Mouse (Mus musculus): ENCODE measurements around the gene Armh4.
"Not testable (repeated sequence)": the region's sequence is repeated elsewhere in the genome, so short reads cannot be mapped to it uniquely, and the experiment has no call there.

The Armh4 gene

GRCm38 (mm10) chr14:49782715-49783531 lies at the start of gene Armh4:
Gene Armh4 (minus strand): TSS chr14:49783383.
- peak; percentile 31 for DNase-seq (ENCODE audit: low read depth)

GRCm38 (mm10) chr14:49829192-49830171 lies 46.3 kb upstream of the Armh4 start:
- no peak for DNase-seq (ENCODE audit: low read depth)

- DNase-seq (ENCODE audit: low read depth): not testable (repeated sequence)
Measured at GRCm38 (mm10) chr14:49819721-49820440, 36.7 kb upstream of the Armh4 start.

- not testable (repeated sequence) for DNase-seq (ENCODE audit: low read depth)
Measured at GRCm38 (mm10) chr14:49818713-49819208, 35.6 kb upstream of the Armh4 start.

- not testable (repeated sequence) for DNase-seq (ENCODE audit: low read depth)
Measured at GRCm38 (mm10) chr14:49812966-49813365, 29.8 kb upstream of the Armh4 start.

- not testable (repeated sequence) for DNase-seq (ENCODE audit: low read depth)
Measured at GRCm38 (mm10) chr14:49805051-49805450, 21.9 kb upstream of the Armh4 start.

GRCm38 (mm10) chr14:49801444-49801843 lies 18.3 kb upstream of the Armh4 start:
- DNase-seq (ENCODE audit: low read depth): no peak

- DNase-seq (ENCODE audit: low read depth): no peak
Measured at GRCm38 (mm10) chr14:49793948-49794347, 10.8 kb upstream of the Armh4 start.

GRCm38 (mm10) chr14:49790542-49790941 lies 7.4 kb upstream of the Armh4 start:
- DNase-seq (ENCODE audit: low read depth): no peak

GRCm38 (mm10) chr14:49785793-49786192 lies 2.6 kb upstream of the Armh4 start:
- DNase-seq (ENCODE audit: low read depth): no peak

GRCm38 (mm10) chr14:49783866-49784265 lies 683 bp upstream of the Armh4 start:
- no peak for DNase-seq (ENCODE audit: low read depth)

- DNase-seq (ENCODE audit: low read depth): no peak
Measured at GRCm38 (mm10) chr14:49780416-49780815, 2.8 kb downstream of the Armh4 start.

GRCm38 (mm10) chr14:49777539-49777938 lies 5.6 kb downstream of the Armh4 start:
- DNase-seq (ENCODE audit: low read depth): not testable (repeated sequence)

- no peak for DNase-seq (ENCODE audit: low read depth)
Measured at GRCm38 (mm10) chr14:49771746-49772145, 11.4 kb downstream of the Armh4 start.

GRCm38 (mm10) chr14:49766601-49767000 lies 16.6 kb downstream of the Armh4 start:
- no peak for DNase-seq (ENCODE audit: low read depth)

- no peak for DNase-seq (ENCODE audit: low read depth)
Measured at GRCm38 (mm10) chr14:49755845-49756244, 27.3 kb downstream of the Armh4 start.

GRCm38 (mm10) chr14:49752614-49753013 lies 30.6 kb downstream of the Armh4 start:
- DNase-seq (ENCODE audit: low read depth): no peak

GRCm38 (mm10) chr14:49745874-49746273 lies 37.3 kb downstream of the Armh4 start:
- DNase-seq (ENCODE audit: low read depth): no peak

GRCm38 (mm10) chr14:49743946-49744526 lies 39.1 kb downstream of the Armh4 start:
- no peak for DNase-seq (ENCODE audit: low read depth)

GRCm38 (mm10) chr14:49739328-49739727 lies 43.9 kb downstream of the Armh4 start:
- DNase-seq (ENCODE audit: low read depth): no peak

- no peak for DNase-seq (ENCODE audit: low read depth)
Measured at GRCm38 (mm10) chr14:49738441-49739088, 44.6 kb downstream of the Armh4 start.
